ENCODE assay signal across 8 mouse cellular contexts in the genomic region with DNA sequence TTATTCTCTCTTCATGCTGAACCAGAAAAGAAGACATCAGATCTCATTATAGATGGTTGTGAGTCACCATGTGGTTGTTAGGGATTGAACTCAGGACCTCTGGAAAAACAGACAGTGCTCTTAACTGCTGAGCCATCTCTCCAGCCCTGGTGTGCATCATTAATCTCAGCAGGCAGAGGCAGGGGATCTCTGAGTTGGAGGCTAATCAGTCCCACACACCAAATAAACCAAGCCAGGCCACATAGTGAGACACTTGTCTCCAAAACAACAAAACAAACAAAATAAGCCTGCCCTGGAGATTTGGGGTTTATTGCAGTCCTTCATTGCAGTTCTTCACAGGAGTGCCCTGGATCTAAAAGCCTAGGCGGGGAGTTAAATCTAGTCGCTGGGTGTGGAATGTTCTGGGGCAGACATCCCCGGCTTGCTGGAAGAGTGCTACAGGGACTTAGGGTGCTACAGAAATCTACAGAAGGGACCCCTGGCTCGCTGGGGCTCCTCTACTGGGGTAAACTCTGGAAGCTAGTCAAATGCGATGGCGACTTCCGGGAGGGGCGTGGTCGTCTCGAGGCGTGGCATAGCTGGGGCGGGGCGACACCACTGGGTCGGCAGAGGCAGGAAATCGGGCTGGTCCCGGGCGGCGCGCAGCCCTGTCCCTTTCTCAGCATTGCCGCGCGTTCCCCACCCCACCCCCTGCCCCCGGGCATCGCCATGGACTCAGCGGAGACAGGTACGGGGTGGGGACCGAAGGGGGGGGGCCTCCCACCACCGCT. TPM values are rescaled to one million over a fixed set of nuclear protein-coding genes. Genes with fewer than 3 reads are reported as not detected.
DNase-seq lines count a peak whose midpoint lies in the region; ATAC-seq and TF ChIP-seq lines count a peak whose summit lies in the region.

A gene (plus strand): TSS at position 586 of the 770 bp plus-strand sequence.

- no peaks in the 10 kb centered on the region for H3K27me3 ChIP-seq in forebrain, embryonic 13.5 days
- H3K27me3 ChIP-seq in lung, postnatal 0 days (replicated peaks; ENCODE audit: insufficient read depth, low read length), result no peaks in the 10 kb centered on the region

- H3K4me3 ChIP-seq in forebrain, embryonic 13.5 days, result peak within 1 kb of the TSS; percentile 59
- H3K4me3 ChIP-seq in layer of hippocampus, adult 2 months, result peak within 1 kb of the TSS; percentile 57
- peak within 1 kb of the TSS; percentile 63 for H3K4me3 ChIP-seq in lung, postnatal 0 days (ENCODE audit: low read depth, low read length)

- ATAC-seq in CD4-positive, CD25-positive, alpha-beta regulatory T cell, adult 4 months, result peak; percentile 91
- ATAC-seq in forebrain, embryonic 13.5 days, result peak; percentile 82
- peak; percentile 90 for ATAC-seq in lung, postnatal 0 days

- no peak for TF ChIP-seq EP300 in lung, postnatal 0 days (IDR thresholded peaks at IDR 0.05)

- peak within 1 kb of the TSS; percentile 78 for H3K9ac ChIP-seq in forebrain, embryonic 13.5 days
- peak within 1 kb of the TSS; percentile 62 for H3K9ac ChIP-seq in lung, postnatal 0 days (replicated peaks; ENCODE audit: low read depth)

- peak within 1 kb of the TSS; percentile 86 for H3K4me2 ChIP-seq in forebrain, embryonic 13.5 days
- peak within 1 kb of the TSS; percentile 91 for H3K4me2 ChIP-seq in lung, postnatal 0 days (replicated peaks; ENCODE audit: low read depth, low read length)

- H3K9me3 ChIP-seq in forebrain, embryonic 13.5 days (replicated peaks), result no peaks in the 10 kb centered on the region
- H3K9me3 ChIP-seq in lung, postnatal 0 days (ENCODE audit: low read length), result no peaks in the 10 kb centered on the region

- peaks cover 74% of the 10 kb centered on the region for H3K36me3 ChIP-seq in forebrain, embryonic 13.5 days (ENCODE audit: poor library complexity, severe bottlenecking)
- H3K36me3 ChIP-seq in lung, postnatal 0 days (ENCODE audit: insufficient read depth, low read length), result peaks cover 20% of the 10 kb centered on the region

- peaks cover 16% of the 10 kb centered on the region; the same call in 1 of the 2 replicates for H3K4me1 ChIP-seq in forebrain, embryonic 13.5 days
- no peaks in the 10 kb centered on the region for H3K4me1 ChIP-seq in lung, postnatal 0 days (ENCODE audit: insufficient read depth, low read depth, low read length)

- WGBS in forebrain, embryonic 13.5 days, result 13% methylated on average over 15 of the region's 28 CpGs
- WGBS in lung, postnatal 0 days, result 7% methylated on average over 25 of the region's 28 CpGs

- H3K27ac ChIP-seq in forebrain, embryonic 13.5 days, result peak within 1 kb of the TSS; percentile 63
- H3K27ac ChIP-seq in layer of hippocampus, adult 2 months, result peak within 1 kb of the TSS; percentile 70; the same call in 1 of the 2 replicates
- peak within 1 kb of the TSS; percentile 47; the same call in 1 of the 2 replicates for H3K27ac ChIP-seq in lung, postnatal 0 days (ENCODE audit: low read length)

- intact Hi-C loops in heart, postnatal 36 days (cut with DNase I), result no loop called here

- TF ChIP-seq CTCF in layer of hippocampus, adult 2 months (conservative IDR thresholded peaks at IDR 0.05), result no peak
- TF ChIP-seq CTCF in lung, postnatal 0 days (IDR thresholded peaks at IDR 0.05), result 0 out of 2 replicates have a peak, but pooled peaks have one; percentile 1

- peak; percentile 88 for DNase-seq in adrenal gland, postnatal 10 days
- peak; percentile 81 to 84 for DNase-seq in heart, postnatal 36 days
- peak; percentile 43 to 59 for DNase-seq in layer of hippocampus, adult 2 months (ENCODE audit: low spot score in 2 of 2)
- peak; percentile 83 for DNase-seq in lung, postnatal 0 days (ENCODE audit: low spot score)
- DNase-seq in ovary, postnatal 14 days (ENCODE audit: low spot score), result peak; percentile 62
- peak; percentile 96 for DNase-seq in thymus, postnatal 25 days

RNA-seq across cellular contexts. Expression of the gene that starts here (rescaled TPM):
- 100 to 1,000 TPM in 1 of 2 experiments, 10 to 100 TPM in 1; 71.9 to 150 TPM for polyA plus RNA-seq in CD4-positive, CD25-positive, alpha-beta regulatory T cell, adult 4 months (2017; shearing (Covaris generic))
- total RNA-seq in adrenal gland, postnatal 10 days (2021), result 10 to 100 TPM; 12.2 to 16.9 TPM
- 24.0 and 28.6 TPM in 2 replicates for polyA plus RNA-seq in forebrain, embryonic 13.5 days (2015; fragmentation: Nextera tagmentation; extraction: Ambion mirVana)
- 1 to 10 TPM; 5.4 to 5.6 TPM for total RNA-seq in heart, postnatal 36 days (2021)
- total RNA-seq in layer of hippocampus, adult 2 months (2021), result 10 to 100 TPM; 11.1 to 15.7 TPM
- 8.4 and 8.6 TPM in 2 replicates for polyA plus RNA-seq in lung, postnatal 0 days (2015; fragmentation: Nextera tagmentation; extraction: Ambion mirVana)

Comparison
In these comparisons a context has a peak if more than half of its experiments do, and no peak if none do; other contexts are left out.
1. Peak in every context shown above with its lines: DNase-seq, ATAC-seq, H3K4me3 ChIP-seq and H3K27ac ChIP-seq.